Mouse (Mus musculus): ENCODE results near the gene C2cd3. TPM values are rescaled to one million over a fixed set of nuclear protein-coding genes. Genes with fewer than 3 reads are reported as not detected.

C2cd3 gene
- total RNA-seq (2021), result 10 to 100 TPM; 15.1 to 16.1 TPM
- long read RNA-seq, experiment 1, partial matches to known transcripts, result 2 of 3 reads
- long read RNA-seq, experiment 1, other reads (novel, unspliced or antisense), result 1 of 3 reads
- long read RNA-seq, experiment 2, partial matches to known transcripts, result 4 of 7 reads
- long read RNA-seq, experiment 2, other reads (novel, unspliced or antisense), result 3 of 7 reads

DNA sequence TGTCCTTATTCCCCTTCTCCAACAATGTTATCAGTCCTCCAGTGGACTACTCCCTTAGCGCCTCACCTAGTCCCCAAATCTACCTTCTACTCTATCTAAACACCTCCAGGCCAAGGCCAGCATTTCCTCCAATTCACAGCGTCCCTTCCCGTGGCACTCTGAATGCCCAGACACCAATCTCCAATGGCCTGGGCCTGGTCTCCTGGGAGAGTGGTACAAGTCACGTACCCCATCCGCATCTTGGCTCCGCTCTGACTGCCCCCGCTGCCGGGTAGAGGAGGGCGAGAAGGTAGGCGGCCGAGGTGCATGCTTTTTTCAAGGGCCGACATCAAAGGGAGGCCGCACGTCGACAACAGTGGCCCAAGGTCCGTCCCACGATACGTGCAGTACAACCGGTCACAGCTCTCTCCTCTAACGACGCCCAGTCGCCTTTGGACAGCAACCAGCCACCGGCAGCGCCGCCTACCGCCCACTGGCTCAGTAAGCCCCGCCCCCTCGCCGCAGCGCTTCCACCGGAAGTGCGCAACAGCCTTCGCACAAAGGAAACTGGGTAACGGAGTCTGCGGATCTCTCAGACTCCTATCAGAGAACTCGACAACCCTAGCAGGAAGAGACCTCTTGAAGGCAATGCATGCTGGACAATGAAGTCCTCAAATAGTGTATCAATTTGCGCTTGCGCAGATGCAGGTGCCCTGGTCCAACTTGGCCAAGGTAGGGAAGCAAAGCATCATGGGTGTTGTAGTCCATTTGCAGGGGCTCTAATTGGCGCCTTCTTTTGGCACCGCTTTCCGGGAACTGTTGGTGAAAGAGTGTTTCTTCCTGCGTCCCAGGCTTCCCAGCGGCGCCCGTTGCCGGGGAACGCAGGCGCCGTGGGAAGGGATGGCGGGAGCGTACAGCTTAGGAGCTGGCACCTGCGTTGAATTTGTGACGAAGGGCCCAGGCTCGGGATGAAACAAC is at the start of gene C2cd3, which contains the start of gene Ppme1:
TSS of gene C2cd3 (plus strand) at position 739 of the 957 bp plus-strand sequence.
TSS of gene Ppme1 (minus strand) at position 813 of the 957 bp plus-strand sequence.
- DNase-seq (ENCODE audit: low spot score in 2 of 2), result peak; percentile 98 to 100

DNA sequence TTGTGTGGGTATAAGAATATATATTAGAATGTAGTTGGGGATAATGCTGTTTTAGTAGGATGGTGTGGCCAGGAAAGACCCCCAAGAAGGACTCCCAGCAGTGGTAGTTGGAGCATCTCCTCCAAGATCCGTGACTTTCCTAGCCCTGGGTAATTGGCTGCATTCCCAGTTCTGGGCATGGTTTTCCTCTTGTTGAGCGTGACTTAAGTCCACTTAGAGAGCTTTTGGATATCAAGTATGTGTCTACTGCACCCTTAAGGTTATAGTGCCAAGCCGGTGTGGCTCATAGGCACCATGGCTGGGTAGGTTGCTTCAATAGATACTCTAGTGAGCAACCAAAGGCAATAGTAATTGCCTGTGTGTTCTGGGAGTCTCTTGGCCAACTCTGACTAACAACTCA is 48.3 kb upstream of the C2cd3 start:
- DNase-seq (ENCODE audit: low spot score in 2 of 2), result no peak

DNA sequence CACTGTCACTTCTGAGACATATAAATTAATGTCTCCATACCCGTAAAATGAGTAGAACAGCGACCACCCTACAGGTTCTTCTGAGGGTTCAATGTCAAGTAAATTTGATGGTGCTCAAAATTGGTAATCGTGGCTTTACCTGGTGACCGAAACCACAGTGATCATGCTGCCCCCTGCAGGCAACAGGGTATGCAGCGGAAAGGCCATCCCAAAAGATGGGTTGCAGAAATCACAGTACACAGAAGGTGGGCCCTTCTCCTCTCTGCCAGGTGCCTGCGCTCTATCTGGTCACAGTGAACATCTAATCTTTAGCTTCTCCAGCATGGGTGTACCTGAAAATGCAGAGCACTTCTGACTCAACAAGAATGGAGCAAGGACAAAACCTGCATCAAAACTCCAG is 46.6 kb upstream of the C2cd3 start:
- DNase-seq (ENCODE audit: low spot score in 2 of 2), result peak; percentile 53 to 59

DNA sequence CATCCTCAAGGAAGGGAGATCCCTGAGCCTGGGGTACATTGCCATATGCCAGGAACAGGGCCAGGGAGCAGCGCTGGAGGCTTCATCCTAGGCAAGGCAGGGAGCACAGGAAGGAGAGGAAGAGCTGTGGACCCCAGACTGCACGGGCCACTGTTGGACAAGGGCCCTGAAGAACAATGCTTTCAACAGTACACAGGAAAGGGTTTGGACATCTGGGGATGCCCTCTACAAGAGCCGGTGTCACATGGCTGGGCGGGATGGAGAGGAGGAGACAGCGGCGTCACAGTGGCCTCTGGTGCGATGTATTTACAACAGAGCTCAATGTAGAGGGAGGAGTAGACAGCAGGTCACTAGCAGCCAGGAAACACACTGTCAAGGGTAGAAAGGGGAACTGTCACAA is 44.5 kb upstream of the C2cd3 start:
- no peak for DNase-seq (ENCODE audit: low spot score in 2 of 2)

DNA sequence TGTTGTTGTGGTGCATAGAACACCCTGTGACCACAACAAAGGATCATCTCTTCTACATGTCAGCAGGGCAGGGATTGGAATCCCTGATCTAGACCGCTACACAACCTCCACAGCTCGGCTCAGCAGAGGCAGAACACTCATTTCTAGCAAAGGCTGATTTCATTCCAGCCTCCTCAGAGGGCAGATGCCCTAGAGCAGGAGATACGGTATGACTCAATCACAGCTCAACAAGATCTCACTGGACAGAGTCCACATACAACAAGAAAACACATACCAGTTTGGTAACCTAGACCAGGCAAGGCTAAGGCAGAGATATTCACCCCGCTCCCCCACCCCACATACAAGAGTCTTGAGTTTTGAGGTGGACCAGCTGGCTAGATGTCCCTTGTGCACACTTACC is 43.4 kb upstream of the C2cd3 start:
- DNase-seq (ENCODE audit: low spot score in 2 of 2), result no peak

- no peak for DNase-seq (ENCODE audit: low spot score in 2 of 2)
Observed at GRCm38 (mm10) chr7:100331269-100331668, 40.8 kb upstream of the C2cd3 start.

DNA sequence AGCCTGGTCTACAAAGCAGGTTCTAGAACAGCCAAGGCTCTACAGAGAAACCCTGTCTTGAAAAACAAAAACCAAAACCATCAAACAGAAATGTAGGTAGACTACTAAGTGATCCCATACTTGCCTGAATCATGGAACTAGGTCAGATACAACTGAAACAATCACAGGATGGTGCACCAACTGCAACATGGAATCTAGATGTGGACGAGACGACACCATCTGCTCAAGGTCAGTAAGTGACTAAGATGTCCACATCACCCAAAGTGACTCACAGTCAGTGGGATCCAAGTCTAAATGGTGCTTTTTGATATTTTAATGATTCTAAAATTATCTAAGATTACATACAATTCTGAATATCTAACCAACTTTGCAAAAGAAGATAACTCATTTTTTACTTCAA is 36.1 kb upstream of the C2cd3 start:
- no peak for DNase-seq (ENCODE audit: low spot score in 2 of 2)

DNA sequence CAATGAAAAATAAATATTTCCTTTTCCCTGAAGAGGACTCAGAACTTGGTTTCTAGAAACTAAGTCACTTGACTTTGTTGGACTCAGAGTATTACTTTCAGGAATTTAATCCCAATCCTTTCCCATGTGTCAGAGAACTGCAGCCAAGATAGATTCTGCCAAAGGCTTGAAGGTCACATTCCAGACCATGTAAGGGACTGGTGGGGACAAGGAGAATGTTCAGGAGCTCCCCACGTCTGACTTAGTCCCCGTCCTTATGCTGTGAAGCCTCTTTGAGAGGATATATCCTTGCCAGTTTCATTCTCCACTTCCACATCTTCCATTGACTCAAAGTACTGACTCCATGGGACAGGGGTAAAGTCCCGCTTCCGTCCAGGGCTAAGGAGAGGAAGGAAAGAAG is 17.0 kb upstream of the C2cd3 start:
- no peak for DNase-seq (ENCODE audit: low spot score in 2 of 2)

DNA sequence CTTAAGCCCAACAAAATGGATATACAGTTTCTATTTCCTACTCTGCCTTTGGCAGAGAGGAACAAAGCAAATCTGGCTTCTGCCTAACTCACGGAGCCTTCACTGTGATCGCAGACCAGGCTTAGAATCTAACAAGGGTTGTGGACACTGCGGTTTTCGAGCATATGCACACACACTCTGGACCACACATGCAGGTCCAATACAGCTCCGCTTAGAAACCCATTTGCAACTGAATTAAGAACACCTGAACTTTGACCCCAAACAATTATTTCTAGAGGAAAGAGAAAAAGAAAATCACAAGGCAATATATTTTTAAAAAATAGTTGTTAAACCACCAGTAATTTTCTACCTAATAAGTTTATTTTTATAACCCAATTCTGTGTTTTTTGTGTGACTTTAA is 15.7 kb upstream of the C2cd3 start:
- DNase-seq (ENCODE audit: low spot score in 2 of 2), result no peak

GRCm38 (mm10) chr7:100356768-100357167 is 15.3 kb upstream of the C2cd3 start:
- DNase-seq (ENCODE audit: low spot score in 2 of 2), result no peak

DNA sequence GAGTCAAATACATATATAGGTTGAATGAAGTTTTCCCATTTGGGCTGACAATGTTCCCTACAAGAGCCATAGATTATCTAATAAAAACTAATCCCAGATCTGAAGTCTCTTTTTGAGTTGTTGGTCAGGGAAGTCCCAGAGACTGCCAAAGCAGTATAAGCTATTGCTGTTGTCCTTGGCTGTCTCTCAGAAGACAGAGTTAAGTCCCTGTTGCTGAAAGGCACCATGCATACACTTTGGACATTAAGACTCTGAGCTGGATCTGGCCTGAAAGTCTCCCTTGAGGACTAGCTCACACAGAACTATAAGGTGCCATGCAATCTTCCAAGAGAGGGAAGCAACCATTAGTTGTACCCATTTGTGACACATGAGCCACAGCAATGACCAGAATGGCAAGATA is 14.2 kb upstream of the C2cd3 start:
- DNase-seq (ENCODE audit: low spot score in 2 of 2), result no peak

- no peak for DNase-seq (ENCODE audit: low spot score in 2 of 2)
Observed at GRCm38 (mm10) chr7:100363162-100363561, 8.9 kb upstream of the C2cd3 start.

- no peak for DNase-seq (ENCODE audit: low spot score in 2 of 2)
Observed at GRCm38 (mm10) chr7:100364888-100365287, 7.1 kb upstream of the C2cd3 start.

- no peak for DNase-seq (ENCODE audit: low spot score in 2 of 2)
Observed at GRCm38 (mm10) chr7:100372452-100372980, 483 bp downstream of the C2cd3 start.

DNA sequence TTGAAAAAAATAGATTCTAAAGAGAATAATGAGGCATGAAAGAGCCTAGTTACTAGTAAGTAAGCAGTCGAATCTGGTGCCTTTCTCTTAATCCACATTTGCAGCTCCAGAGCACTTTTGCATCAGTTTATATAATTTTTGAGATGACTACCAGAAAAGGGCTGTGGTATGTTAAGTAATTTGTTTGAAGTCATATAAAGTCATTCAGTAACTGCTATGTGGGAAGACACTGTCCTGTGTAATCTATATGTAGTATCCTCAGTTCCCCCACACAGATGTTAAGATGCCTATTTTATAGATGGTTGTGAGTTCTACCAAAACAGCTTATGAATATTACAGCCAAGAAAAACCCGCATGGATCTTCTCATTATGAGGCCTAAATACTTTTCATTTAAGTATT is 6.2 kb downstream of the C2cd3 start:
- no peak for DNase-seq (ENCODE audit: low spot score in 2 of 2)

DNA sequence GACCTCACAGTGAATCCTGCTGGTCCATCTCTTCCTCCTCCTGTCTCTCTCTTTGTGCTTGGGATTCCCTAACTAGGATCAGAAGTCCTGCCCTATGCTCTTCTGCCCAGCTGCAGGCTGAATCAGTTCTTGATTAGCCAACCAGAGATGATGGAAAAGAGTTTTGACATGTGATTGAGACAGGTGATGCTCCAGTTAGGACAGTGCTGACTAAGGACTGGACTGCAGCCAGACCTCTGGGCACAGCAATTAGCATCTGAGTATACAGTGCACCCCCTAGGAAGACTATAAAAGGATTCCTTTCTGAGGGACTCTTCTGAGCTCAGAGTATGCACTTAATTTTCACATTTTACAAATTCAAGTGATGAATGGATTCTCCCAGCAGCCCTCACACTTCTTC is 9.1 kb downstream of the C2cd3 start:
- DNase-seq (ENCODE audit: low spot score in 2 of 2), result no peak

DNA sequence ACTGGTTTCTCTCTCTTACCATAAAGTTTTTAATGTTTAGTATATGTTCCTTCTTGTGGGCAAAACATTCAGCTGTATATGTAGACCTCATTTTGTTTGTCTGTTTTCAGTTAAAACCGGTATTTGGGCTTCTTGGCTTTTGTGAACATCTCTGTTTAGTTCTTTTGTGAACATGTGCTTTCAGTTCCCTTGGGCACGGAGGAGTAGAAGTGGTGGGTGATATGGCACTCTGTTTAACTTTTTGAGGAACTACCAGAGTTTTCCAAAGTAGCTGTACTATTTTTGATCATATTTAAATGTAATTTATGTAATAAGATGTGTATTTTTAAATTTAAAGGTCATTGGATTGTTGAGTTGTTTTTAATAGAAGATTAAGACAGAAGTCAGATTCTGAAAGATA is 11.2 kb downstream of the C2cd3 start:
- DNase-seq (ENCODE audit: low spot score in 2 of 2), result no peak

DNA sequence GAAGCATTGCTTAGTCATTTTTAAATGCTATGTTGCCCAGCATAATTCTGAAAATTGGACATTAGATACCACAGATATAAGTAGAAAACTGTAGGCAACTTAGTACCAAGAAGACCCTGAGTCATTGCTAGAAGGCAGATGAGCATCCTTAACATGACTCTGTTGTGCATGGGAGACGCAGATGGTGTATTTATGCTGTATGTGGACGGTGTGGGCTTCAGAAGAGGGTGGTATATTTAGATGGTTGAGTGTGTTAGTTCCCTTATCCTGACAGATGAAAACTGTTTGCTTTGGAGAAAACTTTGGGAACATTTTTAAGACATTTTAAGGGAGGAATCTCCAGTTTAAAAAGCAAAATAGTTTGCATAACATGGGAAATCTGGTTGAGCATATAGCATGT is 16.1 kb downstream of the C2cd3 start:
- no peak for DNase-seq (ENCODE audit: low spot score in 2 of 2)

DNA sequence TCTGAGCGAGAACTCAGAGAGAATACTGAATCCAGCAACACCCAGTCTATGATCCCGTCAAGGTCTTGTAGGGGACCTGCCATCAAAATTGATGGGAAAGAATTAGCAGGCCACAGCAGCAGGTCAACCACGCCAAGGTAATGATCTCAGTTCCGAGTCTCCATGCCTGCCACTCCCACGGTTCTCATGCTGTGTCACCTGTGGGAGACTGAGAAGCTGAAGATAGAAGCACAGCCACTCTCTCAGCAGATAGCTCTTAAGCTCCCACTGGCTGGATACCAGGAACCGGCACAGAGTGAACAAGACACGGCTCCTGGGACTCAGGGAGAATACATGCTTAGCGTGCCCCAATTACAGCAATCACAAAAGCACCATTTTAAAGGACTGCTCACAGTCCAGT is 18.1 kb downstream of the C2cd3 start:
- DNase-seq (ENCODE audit: low spot score in 2 of 2), result no peak

DNA sequence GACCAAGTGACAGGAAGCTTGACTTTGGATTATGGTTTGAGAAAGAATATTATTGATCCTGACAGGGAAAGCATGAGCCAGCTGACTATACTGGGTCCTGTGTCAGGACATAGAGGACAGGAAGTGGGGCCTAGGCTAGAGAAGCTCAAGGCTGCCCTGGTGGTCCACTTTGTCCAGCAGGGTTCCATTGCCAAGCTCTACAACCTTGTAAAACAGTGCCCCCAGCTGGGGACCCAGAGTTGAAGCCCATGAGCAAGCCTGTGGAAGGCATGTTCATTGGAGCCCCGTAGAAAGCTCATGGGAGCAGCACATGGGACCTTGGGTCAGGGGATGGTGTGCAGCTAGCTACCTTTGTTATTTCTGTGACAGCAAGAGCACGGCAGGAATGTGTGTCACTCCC is 20.2 kb downstream of the C2cd3 start:
- DNase-seq (ENCODE audit: low spot score in 2 of 2), result peak in 1 of 2 experiments; percentile 10

DNA sequence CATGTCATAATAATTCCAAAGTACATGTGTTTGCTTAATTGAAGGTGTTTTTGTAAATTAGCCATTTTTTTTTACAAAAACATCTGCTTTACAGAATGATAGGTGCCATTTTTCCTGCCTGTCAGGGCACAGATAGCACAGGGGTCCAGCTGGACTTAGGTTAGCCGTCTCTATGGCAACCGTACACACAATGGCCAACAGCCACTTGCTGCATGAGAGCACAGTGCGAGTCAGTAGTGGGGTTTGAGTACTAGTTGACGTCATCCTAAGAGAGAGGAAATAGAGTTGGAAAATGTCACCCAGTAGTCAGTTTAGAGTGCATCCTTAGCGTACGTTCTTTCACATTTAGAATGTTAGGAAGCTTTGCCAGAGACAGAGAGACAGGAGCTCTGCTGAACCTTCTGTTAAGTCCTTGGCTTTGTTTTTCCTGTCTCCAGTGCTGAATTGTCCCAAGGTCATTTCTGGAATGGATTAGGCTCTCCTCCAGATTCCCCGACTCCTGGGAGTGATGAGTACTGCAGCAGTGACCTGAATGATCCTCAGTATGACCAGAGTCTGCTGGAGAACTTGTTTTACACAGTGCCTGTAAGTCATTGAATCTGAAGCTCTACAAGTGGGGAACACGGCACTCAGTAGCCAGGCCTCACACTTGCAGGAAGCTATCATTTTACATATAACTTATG is 27.3 kb downstream of the C2cd3 start:
- no peak for DNase-seq (ENCODE audit: low spot score in 2 of 2)

All from layer of hippocampus, postnatal 14 days (tissue).